Mouse (Mus musculus): ENCODE data around the gene Gm13287. TPM values are rescaled to one million over a fixed set of nuclear protein-coding genes. Genes with fewer than 3 reads are reported as not detected.
"Not testable (repeated sequence)": the region's sequence is repeated elsewhere in the genome, so short reads cannot be mapped to it uniquely, and the experiment has no call there.

Gene Gm13287
- polyA plus RNA-seq (2012; rRNA removed) (not detected in 2 replicates), polyA plus RNA-seq (2014; fragmentation: Nextera tagmentation; extraction: Ambion mirVana) (not detected in 2 replicates)

- not testable (repeated sequence) for H3K27me3 ChIP-seq (ENCODE audit: control insufficient read depth, insufficient read depth, low read length); H3K9me3 ChIP-seq (ENCODE audit: control insufficient read depth, low read length); DNase-seq (ENCODE audit: low read depth in 3 of 3, low spot score in 3 of 3); H3K4me1 ChIP-seq (replicated peaks; ENCODE audit: control insufficient read depth in 2 of 2, insufficient read depth in 2 of 2, low read length in 1 of 2); H3K36me3 ChIP-seq (replicated peaks; ENCODE audit: control insufficient read depth, insufficient read depth, low read depth); H3K4me2 ChIP-seq (ENCODE audit: low read depth); H3K9ac ChIP-seq (replicated peaks); ATAC-seq (ENCODE audit: insufficient read depth); H3K27ac ChIP-seq; H3K4me3 ChIP-seq (ENCODE audit: insufficient read depth in 1 of 2, low read depth in 2 of 2, low read length in 2 of 2)
- no CpG with 5 or more reads among the region's 29 CpGs for WGBS (ENCODE audit: insufficient replicate concordance)
These were observed at the start of gene Gm13287 for GRCm38 (mm10) chr4:88802954-88803353. Gene Gm13287, plus strand, starts transcription at chr4:88803254.

GRCm38 (mm10) chr4:88754818-88755340 is 48.2 kb upstream of the Gm13287 start, which contains the start of gene Gm13271:
Gene Gm13271, plus strand, starts transcription at chr4:88754868.
- H3K27me3 ChIP-seq (ENCODE audit: control insufficient read depth, insufficient read depth, low read length); H3K4me3 ChIP-seq (ENCODE audit: insufficient read depth in 1 of 2, low read depth in 2 of 2, low read length in 2 of 2); DNase-seq (ENCODE audit: low read depth in 3 of 3, low spot score in 3 of 3); H3K9ac ChIP-seq (replicated peaks); H3K9me3 ChIP-seq (ENCODE audit: control insufficient read depth, low read length); ATAC-seq (ENCODE audit: insufficient read depth); H3K27ac ChIP-seq; H3K4me2 ChIP-seq (ENCODE audit: low read depth); H3K4me1 ChIP-seq (replicated peaks; ENCODE audit: control insufficient read depth in 2 of 2, insufficient read depth in 2 of 2, low read length in 1 of 2); H3K36me3 ChIP-seq (replicated peaks; ENCODE audit: control insufficient read depth, insufficient read depth, low read depth): not testable (repeated sequence)
- TF ChIP-seq CTCF (IDR thresholded peaks at IDR 0.05; ENCODE audit: low read depth): peak; percentile 19; the same call in 1 of the 2 replicates
- 70% methylated on average over 15 of the region's 15 CpGs for WGBS (ENCODE audit: insufficient replicate concordance)

DNA sequence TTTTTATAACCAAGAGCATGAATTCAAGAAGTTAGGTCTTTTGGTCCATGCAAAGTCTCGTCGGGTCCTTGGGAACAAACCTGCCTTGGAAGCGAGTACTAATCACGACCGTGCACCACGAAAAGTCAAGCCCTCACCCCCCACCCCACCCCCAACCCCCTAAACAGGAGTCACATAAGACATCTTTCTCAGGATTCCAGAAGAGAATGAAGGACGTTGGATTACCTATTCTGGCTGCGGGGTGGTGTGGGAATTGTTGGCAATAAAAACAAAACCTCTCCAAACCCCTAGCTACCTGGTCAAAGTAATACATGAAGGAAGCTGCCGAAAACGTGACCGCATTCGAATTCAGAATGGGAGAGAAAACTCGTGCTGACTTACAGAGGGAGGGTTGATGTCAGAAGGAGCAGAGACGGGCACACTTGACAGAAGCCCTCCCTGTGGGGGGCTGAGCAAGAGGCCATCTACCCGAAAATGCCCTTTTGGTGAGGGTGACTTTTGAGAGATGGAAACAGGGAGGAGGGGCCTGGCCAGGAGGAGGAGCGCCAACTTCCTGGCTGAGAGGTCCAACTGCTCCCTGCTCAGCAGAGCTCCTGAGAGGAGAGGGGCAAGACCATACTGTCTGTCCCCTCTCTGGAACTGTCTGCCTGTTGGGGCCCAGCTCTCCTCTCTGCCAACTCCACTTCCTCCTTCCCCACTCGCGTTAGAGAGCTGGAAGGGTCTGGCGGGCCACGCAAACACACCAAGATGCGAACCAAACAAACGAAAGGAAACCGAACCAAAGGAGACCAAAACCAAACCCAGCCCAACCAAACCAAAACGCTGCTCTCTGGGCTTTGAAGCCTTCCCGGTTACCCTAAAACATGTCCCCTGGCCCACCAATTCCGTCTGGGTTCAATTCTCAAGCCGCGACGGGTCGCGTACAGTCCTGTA is 46.2 kb upstream of the Gm13287 start:
- Histone ChIP-seq H3K4me2 (ENCODE audit: low read depth) (peak overlapping the region; percentile 78), H3K4me3 (ENCODE audit: insufficient read depth in 1 of 2, low read depth in 2 of 2, low read length in 2 of 2) (peak overlapping the region; percentile 60 to 63), H3K27ac (peak overlapping the region; percentile 77), H3K9ac (replicated peaks) (peak overlapping the region; percentile 78)
- not testable (repeated sequence) for H3K9me3 ChIP-seq (ENCODE audit: control insufficient read depth, low read length); H3K4me1 ChIP-seq (replicated peaks; ENCODE audit: control insufficient read depth in 2 of 2, insufficient read depth in 2 of 2, low read length in 1 of 2); H3K27me3 ChIP-seq (ENCODE audit: control insufficient read depth, insufficient read depth, low read length); DNase-seq (ENCODE audit: low read depth in 3 of 3, low spot score in 3 of 3); H3K36me3 ChIP-seq (replicated peaks; ENCODE audit: control insufficient read depth, insufficient read depth, low read depth); ATAC-seq (ENCODE audit: insufficient read depth)
- 10% methylated on average over 28 of the region's 31 CpGs for WGBS (ENCODE audit: insufficient replicate concordance)

GRCm38 (mm10) chr4:88757628-88758031 is 45.4 kb upstream of the Gm13287 start:
- not testable (repeated sequence) for H3K9me3 ChIP-seq (ENCODE audit: control insufficient read depth, low read length); H3K27me3 ChIP-seq (ENCODE audit: control insufficient read depth, insufficient read depth, low read length); H3K4me1 ChIP-seq (replicated peaks; ENCODE audit: control insufficient read depth in 2 of 2, insufficient read depth in 2 of 2, low read length in 1 of 2); H3K36me3 ChIP-seq (replicated peaks; ENCODE audit: control insufficient read depth, insufficient read depth, low read depth)
- peak overlapping the region; percentile 78; the same call in 1 of the 2 replicates for H3K9ac ChIP-seq (replicated peaks)
- H3K4me3 ChIP-seq (ENCODE audit: insufficient read depth in 1 of 2, low read depth in 2 of 2, low read length in 2 of 2): peak overlapping the region; percentile 60 to 63
- TF ChIP-seq CTCF (IDR thresholded peaks at IDR 0.05; ENCODE audit: low read depth): peak; percentile 84
- WGBS (ENCODE audit: insufficient replicate concordance): 0% methylated on average over 13 of the region's 21 CpGs
- peak overlapping the region; percentile 77 for H3K27ac ChIP-seq
- peak overlapping the region; percentile 78 for H3K4me2 ChIP-seq (ENCODE audit: low read depth)
- ATAC-seq (ENCODE audit: insufficient read depth) (peak; percentile 100), DNase-seq (ENCODE audit: low read depth in 3 of 3, low spot score in 3 of 3) (peak in 1 of 3 experiments; percentile 75)

DNA sequence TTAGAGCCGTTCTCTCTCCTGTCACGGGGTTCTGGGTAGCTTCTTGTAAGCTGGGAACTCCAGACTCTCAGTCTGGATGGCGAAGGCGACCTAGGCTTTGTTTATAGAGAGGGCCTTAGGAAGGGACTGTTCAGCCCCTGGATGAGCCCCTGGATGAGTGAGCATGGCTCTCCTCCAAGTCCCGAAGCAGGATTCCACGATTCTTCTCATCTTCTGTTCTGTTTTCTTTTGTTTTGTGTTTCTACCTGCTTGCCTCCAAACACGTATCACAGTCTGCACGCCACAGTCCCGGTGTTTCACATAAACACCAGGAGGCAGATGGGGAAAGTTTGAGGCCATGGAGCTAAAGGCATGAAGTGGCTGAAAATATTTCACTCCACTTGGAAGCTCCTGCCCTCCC is 44.3 kb upstream of the Gm13287 start:
- not testable (repeated sequence) for DNase-seq (ENCODE audit: low read depth in 3 of 3, low spot score in 3 of 3); H3K9ac ChIP-seq (replicated peaks); H3K9me3 ChIP-seq (ENCODE audit: control insufficient read depth, low read length); H3K4me3 ChIP-seq (ENCODE audit: insufficient read depth in 1 of 2, low read depth in 2 of 2, low read length in 2 of 2); ATAC-seq (ENCODE audit: insufficient read depth); H3K4me2 ChIP-seq (ENCODE audit: low read depth); H3K36me3 ChIP-seq (replicated peaks; ENCODE audit: control insufficient read depth, insufficient read depth, low read depth); H3K27me3 ChIP-seq (ENCODE audit: control insufficient read depth, insufficient read depth, low read length); H3K27ac ChIP-seq; H3K4me1 ChIP-seq (replicated peaks; ENCODE audit: control insufficient read depth in 2 of 2, insufficient read depth in 2 of 2, low read length in 1 of 2)
- WGBS (ENCODE audit: insufficient replicate concordance): 75% methylated on average over 9 of the region's 9 CpGs

DNA sequence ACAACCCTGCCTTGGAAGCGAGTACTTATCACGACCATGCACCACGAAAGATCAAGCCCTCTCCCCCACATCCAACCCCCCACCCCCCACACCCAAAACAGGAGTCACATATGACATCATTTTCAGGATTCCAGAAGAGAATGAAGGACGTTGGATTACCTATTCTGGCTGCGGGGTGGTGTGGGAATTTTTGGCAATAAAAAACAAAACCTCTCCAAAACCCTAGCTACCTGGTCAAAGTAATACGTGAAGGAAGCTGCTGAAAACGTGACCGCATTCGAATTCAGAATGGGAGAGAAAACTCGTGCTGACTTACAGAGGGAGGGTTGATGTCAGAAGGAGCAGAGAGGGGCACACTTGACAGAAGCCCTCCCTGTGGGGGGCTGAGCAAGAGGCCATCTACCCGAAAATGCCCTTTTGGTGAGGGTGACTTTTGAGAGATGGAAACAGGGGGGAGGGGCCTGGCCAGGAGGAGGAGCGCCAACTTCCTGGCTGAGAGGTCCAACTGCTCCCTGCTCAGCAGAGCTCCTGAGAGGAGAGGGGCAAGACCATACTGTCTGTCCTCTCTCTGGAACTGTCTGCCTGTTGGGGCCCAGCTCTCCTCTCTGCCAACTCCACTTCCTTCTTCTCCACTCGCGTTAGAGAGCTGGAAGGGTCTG is 43.3 kb upstream of the Gm13287 start, which contains the start of gene Gm13283:
Gene Gm13283 (plus strand): TSS at position 510 of the 659 bp plus-strand sequence.
- DNase-seq (ENCODE audit: low read depth in 3 of 3, low spot score in 3 of 3); H3K9ac ChIP-seq (replicated peaks); H3K27ac ChIP-seq; ATAC-seq (ENCODE audit: insufficient read depth); H3K36me3 ChIP-seq (replicated peaks; ENCODE audit: control insufficient read depth, insufficient read depth, low read depth); H3K9me3 ChIP-seq (ENCODE audit: control insufficient read depth, low read length); H3K27me3 ChIP-seq (ENCODE audit: control insufficient read depth, insufficient read depth, low read length); H3K4me1 ChIP-seq (replicated peaks; ENCODE audit: control insufficient read depth in 2 of 2, insufficient read depth in 2 of 2, low read length in 1 of 2): not testable (repeated sequence)
- peak within 1 kb of the TSS; percentile 6 to 43; a peak in 3 of 4 replicates for H3K4me3 ChIP-seq (ENCODE audit: insufficient read depth in 1 of 2, low read depth in 2 of 2, low read length in 2 of 2)
- H3K4me2 ChIP-seq (ENCODE audit: low read depth): peak within 1 kb of the TSS; percentile 42
- WGBS (ENCODE audit: insufficient replicate concordance): 10% methylated on average over 7 of the region's 14 CpGs

Data from liver, embryonic 14.5 days (tissue).